Mouse (Mus musculus): ENCODE data around the gene Vegfc. TPM values are rescaled to one million over a fixed set of nuclear protein-coding genes. Genes with fewer than 3 reads are reported as not detected.

Gene Vegfc
- polyA plus RNA-seq (2015; fragmentation: Nextera tagmentation; extraction: Ambion mirVana) = 10.0 and 11.1 TPM in 2 replicates

DNA sequence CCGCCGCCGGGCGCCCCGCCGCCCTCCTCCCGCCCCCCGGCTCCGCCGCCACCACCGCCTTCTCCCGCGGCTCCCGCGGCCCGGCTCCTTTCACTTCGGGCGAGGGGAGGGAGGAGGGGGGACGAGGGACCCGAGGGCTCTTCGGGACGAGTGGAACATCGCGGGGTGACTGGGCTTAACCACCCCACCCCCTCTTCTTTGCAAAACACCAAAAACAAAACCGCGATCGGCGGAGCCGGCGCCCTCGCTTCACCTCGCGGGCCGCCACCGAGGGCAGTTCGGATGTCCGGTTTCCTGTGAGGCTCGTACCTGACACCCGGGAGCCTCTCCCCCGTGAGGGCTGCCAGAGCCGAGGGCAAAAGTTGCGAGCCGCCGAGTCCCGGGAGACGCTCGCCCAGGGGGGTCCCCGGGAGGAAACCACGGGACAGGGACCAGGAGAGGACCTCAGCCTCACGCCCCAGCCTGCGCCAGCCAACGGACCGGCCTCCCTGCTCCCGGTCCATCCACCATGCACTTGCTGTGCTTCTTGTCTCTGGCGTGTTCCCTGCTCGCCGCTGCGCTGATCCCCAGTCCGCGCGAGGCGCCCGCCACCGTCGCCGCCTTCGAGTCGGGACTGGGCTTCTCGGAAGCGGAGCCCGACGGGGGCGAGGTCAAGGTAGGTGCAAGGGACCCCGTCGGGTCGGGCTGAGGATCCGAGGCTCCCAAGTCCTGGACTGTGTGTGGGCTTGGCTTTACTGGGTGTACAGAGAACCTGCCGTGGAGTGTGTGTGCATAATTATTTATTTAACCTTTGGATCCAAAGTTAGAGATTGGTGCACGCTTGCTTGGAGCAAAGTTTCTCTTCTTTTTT, at the start of gene Vegfc:
Gene Vegfc, plus strand, starts transcription at position 336 of the 850 bp plus-strand sequence.
- Histone ChIP-seq H3K36me3 (no peaks in the 10 kb centered on the region), H3K4me3 (replicated peaks) (peak within 1 kb of the TSS; percentile 77), H3K9me3 (no peaks in the 10 kb centered on the region), H3K4me2 (replicated peaks) (peak within 1 kb of the TSS; percentile 82), H3K4me1 (replicated peaks) (peaks cover 4% of the 10 kb centered on the region), H3K27me3 (replicated peaks) (no peaks in the 10 kb centered on the region), H3K9ac (peak within 1 kb of the TSS; percentile 77), H3K27ac (peak within 1 kb of the TSS; percentile 85)
- WGBS = under 1% methylated on average over 72 of the region's 79 CpGs
- peak; percentile 84 for ATAC-seq

DNA sequence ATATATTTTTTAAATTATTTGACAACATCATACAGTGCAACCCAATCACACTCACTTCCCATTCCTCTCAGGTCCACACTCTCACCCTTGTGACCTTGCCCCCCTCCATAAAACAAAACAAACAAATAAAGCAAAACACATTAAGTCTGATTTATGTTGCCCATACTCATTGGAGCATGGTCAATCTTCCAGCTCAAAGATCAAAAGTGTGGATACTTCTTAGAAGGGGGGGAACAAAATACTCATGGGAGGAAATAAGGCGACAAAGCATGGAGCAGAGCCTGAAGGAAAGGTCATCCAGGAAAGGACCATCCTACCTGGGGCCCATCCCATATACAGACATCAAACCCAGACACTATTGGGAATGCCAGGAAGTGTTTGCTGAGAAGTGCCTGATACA, 42.8 kb upstream of the Vegfc start:
- Histone ChIP-seq H3K9ac (no peak overlapping the region), H3K36me3 (no peaks in the 10 kb centered on the region), H3K4me3 (replicated peaks) (no peak overlapping the region), H3K27ac (no peak overlapping the region), H3K9me3 (no peaks in the 10 kb centered on the region), H3K4me1 (replicated peaks) (no peaks in the 10 kb centered on the region), H3K27me3 (replicated peaks) (no peaks in the 10 kb centered on the region), H3K4me2 (replicated peaks) (no peak overlapping the region)
- ATAC-seq = no peak
- 83% methylated on average over 1 of the region's 1 CpGs for WGBS

DNA sequence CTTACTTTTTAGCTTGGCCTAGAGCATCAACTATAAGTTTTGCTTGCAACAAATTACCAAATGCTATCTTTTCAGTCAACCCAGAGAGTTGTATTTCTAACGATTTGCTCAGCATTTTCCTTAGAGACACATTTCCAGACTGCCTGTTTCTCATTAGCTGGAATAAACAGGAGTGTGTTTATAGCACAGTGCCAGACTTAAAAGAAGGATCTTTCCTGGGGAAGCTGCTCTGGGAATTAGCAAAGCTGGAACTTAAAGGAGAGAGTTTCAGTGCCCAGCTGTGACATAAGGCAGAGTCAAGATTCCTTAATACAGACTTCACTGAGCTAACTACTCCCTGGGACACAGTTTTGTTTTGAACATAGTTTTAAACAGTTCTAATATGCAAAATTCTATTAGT, 34.8 kb upstream of the Vegfc start:
- Histone ChIP-seq H3K27ac (no peak overlapping the region), H3K4me2 (replicated peaks) (no peak overlapping the region), H3K36me3 (no peaks in the 10 kb centered on the region), H3K9me3 (no peaks in the 10 kb centered on the region), H3K27me3 (replicated peaks) (no peaks in the 10 kb centered on the region), H3K4me3 (replicated peaks) (no peak overlapping the region), H3K9ac (no peak overlapping the region), H3K4me1 (replicated peaks) (no peaks in the 10 kb centered on the region)
- WGBS = 22% methylated on average over 1 of the region's 1 CpGs
- no peak for ATAC-seq

GRCm38 (mm10) chr8:54043468-54043867, 33.9 kb upstream of the Vegfc start:
- 84% methylated on average over 1 of the region's 1 CpGs for WGBS
- Histone ChIP-seq H3K9me3 (no peaks in the 10 kb centered on the region), H3K4me2 (replicated peaks) (no peak overlapping the region), H3K27me3 (replicated peaks) (no peaks in the 10 kb centered on the region), H3K4me1 (replicated peaks) (no peaks in the 10 kb centered on the region), H3K36me3 (no peaks in the 10 kb centered on the region), H3K27ac (no peak overlapping the region), H3K9ac (no peak overlapping the region), H3K4me3 (replicated peaks) (no peak overlapping the region)
- ATAC-seq = no peak

DNA sequence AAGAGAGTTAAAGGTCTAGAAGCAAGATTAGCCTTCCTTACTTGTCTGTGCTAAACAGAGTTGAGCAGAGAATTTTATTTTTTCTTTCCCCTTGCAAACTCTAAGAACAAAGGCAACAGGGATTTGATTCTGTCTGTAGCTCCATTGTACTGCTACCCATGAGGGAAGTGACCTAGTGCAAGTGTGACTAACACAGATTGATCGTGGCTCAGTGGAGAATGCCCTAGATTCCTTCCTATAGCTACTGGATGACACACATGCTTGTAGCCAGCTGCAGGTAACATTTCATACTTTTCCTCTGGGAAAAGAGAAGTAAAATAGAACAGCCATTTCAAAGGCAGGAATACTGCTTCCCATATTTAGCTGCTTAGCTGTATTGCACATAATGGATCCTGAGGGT, 24.2 kb upstream of the Vegfc start:
- no peaks in the 10 kb centered on the region for H3K4me1 ChIP-seq (replicated peaks)

DNA sequence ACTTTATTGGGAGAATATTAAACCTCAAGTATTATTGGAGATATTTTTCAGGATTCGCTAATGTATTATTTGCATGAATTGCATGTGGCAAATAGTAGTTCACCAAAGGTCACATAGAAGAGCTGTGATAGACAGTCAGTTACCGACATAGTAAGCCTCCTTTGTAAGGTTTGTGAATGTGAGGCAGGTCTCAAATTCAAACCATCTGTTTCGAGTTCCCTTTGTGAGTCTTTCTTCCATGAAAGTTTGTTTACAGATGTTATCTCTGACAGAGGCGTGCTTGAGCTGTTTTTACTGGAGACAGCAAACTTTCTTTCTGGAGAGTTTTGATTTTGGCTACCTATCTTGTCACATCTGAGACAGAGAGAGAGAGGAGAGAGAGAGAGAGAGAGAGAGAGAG, 11.9 kb upstream of the Vegfc start:
- no peak for ATAC-seq
- Histone ChIP-seq H3K4me3 (replicated peaks) (no peak overlapping the region), H3K36me3 (no peaks in the 10 kb centered on the region), H3K27me3 (replicated peaks) (no peaks in the 10 kb centered on the region), H3K27ac (no peak overlapping the region), H3K4me1 (replicated peaks) (no peaks in the 10 kb centered on the region), H3K4me2 (replicated peaks) (no peak overlapping the region), H3K9ac (no peak overlapping the region), H3K9me3 (no peaks in the 10 kb centered on the region)
- 45% methylated on average over 4 of the region's 4 CpGs for WGBS

More for the DNA sequence above, 24.2 kb upstream of the Vegfc start:
- ATAC-seq = no peak
- H3K9me3 ChIP-seq = no peaks in the 10 kb centered on the region
- H3K4me3 ChIP-seq (replicated peaks) = no peak overlapping the region
- H3K9ac ChIP-seq = no peak overlapping the region
- 52% methylated on average over 1 of the region's 1 CpGs for WGBS
- H3K27ac ChIP-seq = no peak overlapping the region
- no peaks in the 10 kb centered on the region for H3K27me3 ChIP-seq (replicated peaks)
- no peak overlapping the region for H3K4me2 ChIP-seq (replicated peaks)
- no peaks in the 10 kb centered on the region for H3K36me3 ChIP-seq

GRCm38 (mm10) chr8:54076301-54076700, 1.1 kb upstream of the Vegfc start:
- no peaks in the 10 kb centered on the region for H3K9me3 ChIP-seq
- H3K4me1 ChIP-seq (replicated peaks) = peaks cover 4% of the 10 kb centered on the region
- H3K9ac ChIP-seq = peak overlapping the region; percentile 77; the same call in 1 of the 2 replicates
- no peaks in the 10 kb centered on the region for H3K27me3 ChIP-seq (replicated peaks)
- H3K36me3 ChIP-seq = no peaks in the 10 kb centered on the region
- 0 out of 2 replicates have a peak overlapping the region, but pooled peaks have one; percentile 77 for H3K4me3 ChIP-seq (replicated peaks)
- 64% methylated on average over 1 of the region's 1 CpGs for WGBS
- H3K4me2 ChIP-seq (replicated peaks) = peak overlapping the region; percentile 82
- ATAC-seq = no peak
- no peak overlapping the region for H3K27ac ChIP-seq

DNA sequence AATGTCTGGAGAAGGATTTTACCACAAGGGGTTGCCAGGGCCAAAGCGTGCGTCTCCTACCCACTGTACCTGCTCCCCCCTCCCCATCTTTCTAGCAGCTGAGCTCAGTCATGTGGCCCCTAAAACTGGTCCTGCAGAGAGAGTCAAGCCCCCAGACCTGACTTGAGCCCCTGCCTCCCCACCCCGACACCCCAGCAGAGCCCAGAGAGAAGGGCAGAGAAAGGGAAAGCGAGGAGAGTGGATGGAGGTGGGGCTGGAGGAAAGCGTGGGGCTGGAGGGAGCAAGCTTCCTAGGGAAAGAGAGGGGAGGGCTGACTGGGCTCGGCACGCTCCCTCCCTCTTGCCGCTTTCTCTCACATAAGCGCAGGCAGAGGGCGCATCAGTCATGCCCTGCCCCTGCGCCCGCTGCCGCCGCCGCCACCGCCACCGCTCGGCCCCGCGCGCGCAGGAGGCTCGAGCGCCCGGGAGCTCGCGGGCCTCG, 575 bp upstream of the Vegfc start:
- Histone ChIP-seq H3K27me3 (replicated peaks) (no peaks in the 10 kb centered on the region), H3K4me1 (replicated peaks) (peaks cover 4% of the 10 kb centered on the region), H3K9ac (peak overlapping the region; percentile 77), H3K9me3 (no peaks in the 10 kb centered on the region), H3K4me3 (replicated peaks) (peak overlapping the region; percentile 77), H3K36me3 (no peaks in the 10 kb centered on the region), H3K4me2 (replicated peaks) (peak overlapping the region; percentile 82), H3K27ac (peak overlapping the region; percentile 85)
- whole genome bisulfite sequencing = under 1% methylated on average over 27 of the region's 28 CpGs
- peak; percentile 86 for ATAC-seq

- ATAC-seq = no peak; the same call in 1 of the 2 replicates
- WGBS = 0% methylated on average over 1 of the region's 1 CpGs
- peaks cover 4% of the 10 kb centered on the region for H3K4me1 ChIP-seq (replicated peaks)
- no peaks in the 10 kb centered on the region for H3K9me3 ChIP-seq
- H3K36me3 ChIP-seq = no peaks in the 10 kb centered on the region
- H3K27me3 ChIP-seq (replicated peaks) = no peaks in the 10 kb centered on the region
- H3K9ac ChIP-seq = peak overlapping the region; percentile 77; the same call in 1 of the 2 replicates
- H3K4me2 ChIP-seq (replicated peaks) = peak overlapping the region; percentile 82
- peak overlapping the region; percentile 77 for H3K4me3 ChIP-seq (replicated peaks)
- peak overlapping the region; percentile 85 for H3K27ac ChIP-seq
Observed at GRCm38 (mm10) chr8:54078121-54078440, 675 bp downstream of the Vegfc start.

- Histone ChIP-seq H3K4me2 (replicated peaks) (peak overlapping the region; percentile 38), H3K4me3 (replicated peaks) (peak overlapping the region; percentile 17), H3K27me3 (replicated peaks) (no peaks in the 10 kb centered on the region), H3K27ac (no peak overlapping the region), H3K9me3 (no peaks in the 10 kb centered on the region), H3K9ac (no peak overlapping the region), H3K4me1 (replicated peaks) (peaks cover 4% of the 10 kb centered on the region), H3K36me3 (no peaks in the 10 kb centered on the region)
- 20% methylated on average over 11 of the region's 11 CpGs for WGBS
- ATAC-seq = no peak
Observed at GRCm38 (mm10) chr8:54079001-54079400, 1.6 kb downstream of the Vegfc start.

DNA sequence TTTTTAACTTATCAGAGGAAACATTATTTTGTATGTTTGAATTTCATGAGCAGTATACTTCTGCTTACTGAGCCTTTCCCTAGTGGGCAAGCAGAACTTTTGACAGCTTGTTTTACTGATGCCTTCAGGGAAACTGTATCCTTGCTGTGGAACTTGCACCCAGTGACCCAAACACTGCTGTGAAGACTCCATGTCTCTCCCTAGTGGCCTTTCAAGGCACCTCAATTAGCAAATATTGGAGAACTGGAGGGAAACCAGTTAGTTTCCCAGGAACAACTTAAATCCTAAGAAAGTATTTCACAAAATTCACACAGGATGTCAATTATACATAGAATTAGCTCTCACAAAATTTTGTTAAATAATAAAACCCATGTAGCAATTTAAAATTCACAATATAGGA, 2.2 kb downstream of the Vegfc start:
- H3K27ac ChIP-seq = no peak overlapping the region
- no peak overlapping the region for H3K4me3 ChIP-seq (replicated peaks)
- H3K4me1 ChIP-seq (replicated peaks) = peaks cover 4% of the 10 kb centered on the region
- no peaks in the 10 kb centered on the region for H3K9me3 ChIP-seq
- no peak overlapping the region for H3K4me2 ChIP-seq (replicated peaks)
- no peak overlapping the region for H3K9ac ChIP-seq
- ATAC-seq = no peak
- no peaks in the 10 kb centered on the region for H3K27me3 ChIP-seq (replicated peaks)
- H3K36me3 ChIP-seq = no peaks in the 10 kb centered on the region

GRCm38 (mm10) chr8:54085896-54086295, 8.5 kb downstream of the Vegfc start:
- Histone ChIP-seq H3K4me2 (replicated peaks) (no peak overlapping the region), H3K27me3 (replicated peaks) (no peaks in the 10 kb centered on the region), H3K9ac (no peak overlapping the region), H3K9me3 (no peaks in the 10 kb centered on the region), H3K4me1 (replicated peaks) (no peaks in the 10 kb centered on the region), H3K27ac (no peak overlapping the region), H3K36me3 (no peaks in the 10 kb centered on the region), H3K4me3 (replicated peaks) (no peak overlapping the region)
- WGBS = 91% methylated on average over 6 of the region's 6 CpGs
- ATAC-seq = no peak

- no peak overlapping the region for H3K27ac ChIP-seq
- ATAC-seq = no peak
- H3K4me2 ChIP-seq (replicated peaks) = no peak overlapping the region
- H3K9me3 ChIP-seq = no peaks in the 10 kb centered on the region
- no peak overlapping the region for H3K9ac ChIP-seq
- no peaks in the 10 kb centered on the region for H3K4me1 ChIP-seq (replicated peaks)
- H3K36me3 ChIP-seq = no peaks in the 10 kb centered on the region
- 76% methylated on average over 2 of the region's 2 CpGs for WGBS
- no peak overlapping the region for H3K4me3 ChIP-seq (replicated peaks)
- no peaks in the 10 kb centered on the region for H3K27me3 ChIP-seq (replicated peaks)
Observed at GRCm38 (mm10) chr8:54087114-54087513, 9.7 kb downstream of the Vegfc start.
